Mouse (Mus musculus): ENCODE results near the gene Hoxc11. TPM values are rescaled to one million over a fixed set of nuclear protein-coding genes. Genes with fewer than 3 reads are reported as not detected.

The Hoxc11 gene
- polyA plus RNA-seq, 1 experiment from 2014 or later, result not detected

DNA sequence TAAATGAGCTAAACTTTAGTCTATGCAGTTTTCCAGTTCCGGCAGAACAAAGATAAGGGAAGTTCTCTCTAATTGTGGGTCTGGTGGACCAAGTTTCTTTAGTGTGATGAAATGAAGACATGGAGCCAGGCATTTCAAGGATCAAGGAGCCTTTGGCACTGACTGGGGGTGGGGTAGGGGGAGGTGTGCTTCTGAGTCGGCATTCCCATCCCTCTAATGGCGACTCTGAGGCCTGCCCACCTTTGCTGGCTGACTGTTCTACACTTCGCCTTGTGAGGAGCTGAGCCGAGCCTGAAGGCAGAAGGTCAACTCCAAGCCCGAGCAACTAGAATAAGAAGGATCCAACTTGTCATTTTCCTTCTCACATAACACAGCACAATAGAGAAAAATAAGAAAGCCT is 7.5 kb downstream of the Hoxc11 start:
- no peak overlapping the region for H3K4me2 ChIP-seq
- H3K9ac ChIP-seq, result no peak overlapping the region
- H3K36me3 ChIP-seq, result no peaks in the 10 kb centered on the region
- ATAC-seq (ENCODE audit: low FRiP score), result no peak
- H3K4me1 ChIP-seq (replicated peaks), result peaks cover 5% of the 10 kb centered on the region
- no peak overlapping the region for H3K27ac ChIP-seq
- H3K4me3 ChIP-seq, result no peak overlapping the region
- H3K27me3 ChIP-seq, result peaks cover 98% of the 10 kb centered on the region
- H3K9me3 ChIP-seq, result no peaks in the 10 kb centered on the region
- WGBS, result 4% methylated on average over 6 of the region's 6 CpGs

GRCm38 (mm10) chr15:102962492-102962891 is 8.3 kb downstream of the Hoxc11 start:
- ATAC-seq (ENCODE audit: low FRiP score), result no peak
- Histone ChIP-seq H3K27me3 (peaks cover 98% of the 10 kb centered on the region), H3K9me3 (no peaks in the 10 kb centered on the region), H3K36me3 (no peaks in the 10 kb centered on the region), H3K9ac (no peak overlapping the region), H3K27ac (no peak overlapping the region), H3K4me3 (no peak overlapping the region), H3K4me1 (replicated peaks) (peaks cover 8% of the 10 kb centered on the region), H3K4me2 (no peak overlapping the region)
- 3% methylated on average over 13 of the region's 13 CpGs for WGBS

DNA sequence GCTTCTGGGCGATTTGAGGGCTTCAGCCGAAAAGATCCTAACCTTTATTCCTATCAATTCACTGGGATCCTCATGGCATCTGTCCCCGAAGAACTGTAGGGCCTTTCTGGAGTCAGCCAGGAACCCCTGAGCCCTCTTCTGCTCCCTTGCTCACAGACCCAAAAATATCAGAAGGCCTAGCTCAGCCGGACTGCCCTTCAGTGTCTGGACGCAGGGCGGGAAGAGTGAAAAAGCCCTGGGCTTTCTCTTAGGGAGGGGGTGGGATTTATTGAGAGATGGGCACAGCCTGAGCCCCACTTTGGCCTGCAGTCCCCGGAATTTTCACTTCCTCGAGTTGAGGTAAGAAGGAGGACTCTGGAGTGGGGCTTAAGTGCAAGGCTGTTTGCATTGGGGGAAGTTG is 9.0 kb downstream of the Hoxc11 start:
- Histone ChIP-seq H3K4me3 (no peak overlapping the region), H3K27ac (no peak overlapping the region), H3K4me1 (replicated peaks) (peaks cover 8% of the 10 kb centered on the region), H3K4me2 (no peak overlapping the region), H3K27me3 (peaks cover 97% of the 10 kb centered on the region), H3K9me3 (no peaks in the 10 kb centered on the region), H3K36me3 (no peaks in the 10 kb centered on the region), H3K9ac (no peak overlapping the region)
- no peak for ATAC-seq (ENCODE audit: low FRiP score)
- 3% methylated on average over 8 of the region's 8 CpGs for WGBS

DNA sequence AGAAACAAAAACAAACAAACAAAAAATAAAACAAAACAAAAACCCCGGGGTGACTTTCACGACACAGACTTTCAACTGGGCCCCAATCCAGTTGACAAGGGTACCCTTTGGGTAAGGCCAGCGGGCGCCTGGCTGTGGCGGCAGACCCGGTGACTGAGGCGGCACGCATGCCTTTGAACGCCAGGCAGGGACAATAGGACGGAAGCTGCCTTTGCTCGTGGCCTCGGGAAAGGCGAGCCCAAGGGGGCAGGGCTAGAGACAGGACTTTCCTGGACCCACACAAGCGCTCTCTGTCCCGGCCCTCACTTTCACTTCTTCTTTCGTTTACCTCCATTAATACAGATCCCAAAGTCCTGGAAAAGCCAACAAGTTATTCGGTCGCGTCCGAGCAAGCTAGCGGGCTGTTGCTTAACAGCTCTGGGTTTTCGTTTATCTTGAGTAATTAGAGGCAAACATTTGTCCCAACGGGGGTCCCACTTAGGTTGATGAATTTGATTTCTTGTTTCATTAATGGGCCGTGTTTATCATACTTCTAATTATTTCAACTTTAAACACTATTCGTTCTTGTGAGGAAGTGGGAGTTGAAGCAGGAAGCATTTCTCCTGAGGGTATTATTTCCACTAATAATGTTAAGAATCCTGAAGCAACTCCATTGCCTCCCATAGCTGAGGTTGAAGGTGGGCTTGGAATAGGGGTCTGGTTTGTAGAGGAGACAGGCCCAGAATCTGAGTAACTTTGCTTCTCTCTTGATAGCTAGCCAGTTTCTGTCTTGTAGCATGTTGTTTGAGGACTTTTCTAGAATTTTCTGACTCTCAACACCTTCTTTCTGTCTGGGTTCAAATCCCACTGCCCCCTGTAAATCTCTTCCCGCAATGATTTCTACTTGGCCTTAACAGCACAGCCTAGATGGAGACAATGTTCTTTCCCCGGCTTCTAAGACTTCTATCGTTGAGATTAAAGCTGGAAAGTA is 9.7 kb downstream of the Hoxc11 start:
- Histone ChIP-seq H3K36me3 (no peaks in the 10 kb centered on the region), H3K4me3 (no peak overlapping the region), H3K4me2 (no peak overlapping the region), H3K27ac (no peak overlapping the region), H3K9ac (no peak overlapping the region), H3K27me3 (peaks cover 97% of the 10 kb centered on the region), H3K4me1 (replicated peaks) (peaks cover 8% of the 10 kb centered on the region), H3K9me3 (no peaks in the 10 kb centered on the region)
- WGBS, result under 1% methylated on average over 28 of the region's 28 CpGs
- no peak for ATAC-seq (ENCODE audit: low FRiP score)

GRCm38 (mm10) chr15:102965003-102965891 is 11.0 kb downstream of the Hoxc11 start:
- 3% methylated on average over 26 of the region's 26 CpGs for WGBS
- no peaks in the 10 kb centered on the region for H3K9me3 ChIP-seq
- H3K4me2 ChIP-seq, result no peak overlapping the region
- no peak overlapping the region for H3K4me3 ChIP-seq
- H3K27me3 ChIP-seq, result peaks cover 98% of the 10 kb centered on the region
- no peaks in the 10 kb centered on the region for H3K36me3 ChIP-seq
- H3K27ac ChIP-seq, result no peak overlapping the region
- no peak for ATAC-seq (ENCODE audit: low FRiP score)
- H3K4me1 ChIP-seq (replicated peaks), result peaks cover 8% of the 10 kb centered on the region
- H3K9ac ChIP-seq, result no peak overlapping the region

GRCm38 (mm10) chr15:102965892-102966775 is 11.9 kb downstream of the Hoxc11 start:
- H3K9me3 ChIP-seq, result no peaks in the 10 kb centered on the region
- ATAC-seq (ENCODE audit: low FRiP score), result no peak
- peaks cover 8% of the 10 kb centered on the region for H3K4me1 ChIP-seq (replicated peaks)
- H3K4me3 ChIP-seq, result no peak overlapping the region
- H3K27ac ChIP-seq, result no peak overlapping the region
- WGBS, result 4% methylated on average over 30 of the region's 30 CpGs
- H3K9ac ChIP-seq, result no peak overlapping the region
- H3K4me2 ChIP-seq, result 0 out of 2 replicates have a peak overlapping the region, but pooled peaks have one; percentile 29
- H3K27me3 ChIP-seq, result peaks cover 98% of the 10 kb centered on the region
- no peaks in the 10 kb centered on the region for H3K36me3 ChIP-seq

GRCm38 (mm10) chr15:102966776-102967311 is 12.6 kb downstream of the Hoxc11 start, which contains the start of gene Hoxc10:
Gene Hoxc10, plus strand, starts transcription at chr15:102966796.
- Histone ChIP-seq H3K36me3 (no peaks in the 10 kb centered on the region), H3K9ac (no peak within 1 kb of the TSS), H3K4me1 (replicated peaks) (peaks cover 8% of the 10 kb centered on the region), H3K27ac (no peak within 1 kb of the TSS), H3K4me2 (0 out of 2 replicates have a peak within 1 kb of the TSS, but pooled peaks have one; percentile 29), H3K27me3 (peaks cover 98% of the 10 kb centered on the region), H3K9me3 (no peaks in the 10 kb centered on the region), H3K4me3 (no peak within 1 kb of the TSS)
- 2% methylated on average over 27 of the region's 27 CpGs for WGBS
- 0 out of 2 replicates have a peak, but pooled peaks have one; percentile 17 for ATAC-seq (ENCODE audit: low FRiP score)

DNA sequence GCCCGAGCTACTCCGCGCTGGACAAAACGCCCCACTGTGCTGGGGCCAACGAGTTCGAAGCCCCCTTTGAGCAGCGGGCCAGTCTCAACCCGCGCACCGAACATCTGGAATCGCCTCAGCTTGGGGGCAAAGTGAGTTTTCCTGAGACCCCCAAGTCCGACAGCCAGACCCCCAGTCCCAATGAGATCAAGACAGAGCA is 13.0 kb downstream of the Hoxc11 start, which contains the start of gene Hoxc5:
Gene Hoxc5, plus strand, starts transcription at position 132 of the 199 bp plus-strand sequence.
- no peak for ATAC-seq (ENCODE audit: low FRiP score)
- peaks cover 99% of the 10 kb centered on the region for H3K27me3 ChIP-seq
- H3K36me3 ChIP-seq, result no peaks in the 10 kb centered on the region
- H3K9ac ChIP-seq, result no peak within 1 kb of the TSS
- 0 out of 2 replicates have a peak within 1 kb of the TSS, but pooled peaks have one; percentile 29 for H3K4me2 ChIP-seq
- peaks cover 8% of the 10 kb centered on the region for H3K4me1 ChIP-seq (replicated peaks)
- H3K27ac ChIP-seq, result no peak within 1 kb of the TSS
- H3K4me3 ChIP-seq, result no peak within 1 kb of the TSS
- WGBS, result 5% methylated on average over 12 of the region's 12 CpGs
- H3K9me3 ChIP-seq, result no peaks in the 10 kb centered on the region

DNA sequence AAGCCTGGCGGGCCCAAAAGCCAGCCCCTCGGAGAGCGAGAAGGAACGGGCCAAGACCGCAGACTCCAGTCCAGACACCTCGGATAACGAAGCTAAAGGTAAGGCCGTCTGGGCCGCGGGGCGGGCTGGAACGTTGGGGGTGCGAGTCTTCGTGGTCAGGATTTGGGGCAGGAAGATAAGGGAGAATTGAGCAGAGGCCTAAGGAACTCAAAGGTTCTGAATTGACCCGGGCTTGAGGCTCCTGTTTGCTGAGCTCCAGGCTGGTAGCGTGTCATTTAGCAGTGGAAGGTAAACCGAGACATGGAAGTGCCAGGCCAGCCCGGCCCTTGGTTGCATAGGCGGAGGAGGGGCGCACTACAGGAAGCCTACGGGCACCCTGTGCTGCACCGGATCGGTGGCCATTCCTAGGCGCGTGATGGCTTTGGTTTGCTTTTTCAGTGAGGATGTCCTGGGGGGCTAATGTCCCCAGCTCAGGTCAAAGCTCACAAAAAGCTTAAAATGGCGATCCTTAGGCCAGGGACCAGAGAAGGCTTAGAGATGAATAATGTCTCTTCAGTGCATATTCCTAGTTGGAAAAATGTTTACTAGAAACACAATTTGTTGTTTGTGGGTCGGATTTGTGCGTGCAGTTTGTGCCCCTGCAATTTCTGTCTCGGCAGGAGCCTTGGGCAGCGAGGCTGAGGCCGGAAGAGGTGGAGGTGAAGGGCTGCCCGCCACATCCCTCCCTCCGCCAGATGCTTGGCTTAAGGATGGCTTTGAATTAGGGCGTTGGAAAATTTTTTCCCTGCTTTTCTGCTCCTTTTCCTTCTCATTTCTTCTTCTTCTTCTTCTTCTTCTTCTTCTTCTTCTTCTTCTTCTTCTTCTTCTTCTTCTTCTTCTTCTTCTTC is 13.5 kb downstream of the Hoxc11 start:
- Histone ChIP-seq H3K27ac (no peak overlapping the region), H3K4me1 (replicated peaks) (peaks cover 8% of the 10 kb centered on the region), H3K9ac (no peak overlapping the region), H3K27me3 (peaks cover 99% of the 10 kb centered on the region), H3K9me3 (no peaks in the 10 kb centered on the region), H3K4me3 (no peak overlapping the region), H3K36me3 (no peaks in the 10 kb centered on the region), H3K4me2 (no peak overlapping the region)
- no peak for ATAC-seq (ENCODE audit: low FRiP score)
- 3% methylated on average over 34 of the region's 34 CpGs for WGBS

DNA sequence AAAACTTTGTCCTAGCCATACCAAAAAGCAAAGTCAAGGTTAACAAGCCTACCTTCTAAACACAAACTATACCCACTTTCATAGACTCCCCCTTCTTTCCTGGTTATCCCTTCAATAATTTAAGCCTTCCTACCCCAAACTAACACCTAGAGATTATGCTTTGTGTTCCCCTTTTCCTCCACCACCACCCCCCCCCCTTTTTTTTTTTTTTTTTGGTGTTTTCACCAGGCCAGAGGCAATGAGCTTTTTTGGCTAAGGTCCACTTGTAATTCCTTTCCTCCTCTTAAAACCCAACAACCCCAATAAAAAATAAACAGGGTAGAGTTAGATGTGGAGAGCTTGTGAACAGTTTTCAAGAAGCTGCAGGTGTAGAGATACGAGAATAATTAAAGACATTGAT is 15.1 kb downstream of the Hoxc11 start:
- H3K9me3 ChIP-seq, result no peaks in the 10 kb centered on the region
- H3K27me3 ChIP-seq, result peaks cover 99% of the 10 kb centered on the region
- no peak overlapping the region for H3K4me2 ChIP-seq
- H3K4me1 ChIP-seq (replicated peaks), result peaks cover 8% of the 10 kb centered on the region
- H3K27ac ChIP-seq, result no peak overlapping the region
- H3K36me3 ChIP-seq, result no peaks in the 10 kb centered on the region
- ATAC-seq (ENCODE audit: low FRiP score), result no peak
- no peak overlapping the region for H3K9ac ChIP-seq
- H3K4me3 ChIP-seq, result no peak overlapping the region
- 22% methylated on average over 1 of the region's 1 CpGs for WGBS

GRCm38 (mm10) chr15:102970740-102971139 is 16.5 kb downstream of the Hoxc11 start:
- Histone ChIP-seq H3K4me3 (no peak overlapping the region), H3K4me1 (replicated peaks) (peaks cover 8% of the 10 kb centered on the region), H3K9ac (no peak overlapping the region), H3K9me3 (no peaks in the 10 kb centered on the region), H3K27ac (no peak overlapping the region), H3K27me3 (peaks cover 99% of the 10 kb centered on the region), H3K36me3 (no peaks in the 10 kb centered on the region), H3K4me2 (no peak overlapping the region)
- WGBS, result 3% methylated on average over 12 of the region's 12 CpGs
- no peak for ATAC-seq (ENCODE audit: low FRiP score)

Data from hindbrain, embryonic 13.5 days (tissue).